Mouse (Mus musculus) ovary, adult 18-20 months (tissue): Measurements from ENCODE around the gene Odf2.

Experiments
- DNase-seq: peaks from one replicate; pipeline ENCODE4 v3.0.0; 2022; ENCODE audit warnings: low spot score, mixed read lengths

Odf2 gene

GRCm38 (mm10) chr2:29934906-29935599 is 46.0 kb downstream of the Odf2 start, which contains the start of gene Gle1:
Gle1 (plus strand) TSS chr2:29935426.
- DNase-seq: peak; percentile 91

- DNase-seq: no peak
These were observed 51.1 kb downstream of the Odf2 start for GRCm38 (mm10) chr2:29940073-29940472.

DNA sequence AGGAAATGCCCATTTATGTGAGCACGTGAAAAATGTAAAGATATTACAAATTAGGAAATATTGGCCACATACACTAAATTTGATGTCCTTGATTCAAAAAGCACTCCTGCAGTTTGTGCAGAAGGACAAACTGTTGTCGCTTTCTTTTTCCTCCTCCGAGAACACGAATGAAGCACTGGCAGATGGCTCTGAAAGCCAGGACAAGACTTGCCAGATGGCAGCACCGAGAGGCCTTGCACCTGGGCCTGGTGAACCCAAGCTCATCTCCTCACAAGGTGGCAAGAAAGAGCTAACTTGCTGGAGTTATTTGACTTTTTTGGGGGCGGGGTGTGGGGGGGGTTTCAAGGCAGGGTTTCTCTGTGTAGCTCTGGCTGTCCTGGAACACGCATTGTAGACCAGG is 51.8 kb downstream of the Odf2 start:
- DNase-seq: no peak

DNA sequence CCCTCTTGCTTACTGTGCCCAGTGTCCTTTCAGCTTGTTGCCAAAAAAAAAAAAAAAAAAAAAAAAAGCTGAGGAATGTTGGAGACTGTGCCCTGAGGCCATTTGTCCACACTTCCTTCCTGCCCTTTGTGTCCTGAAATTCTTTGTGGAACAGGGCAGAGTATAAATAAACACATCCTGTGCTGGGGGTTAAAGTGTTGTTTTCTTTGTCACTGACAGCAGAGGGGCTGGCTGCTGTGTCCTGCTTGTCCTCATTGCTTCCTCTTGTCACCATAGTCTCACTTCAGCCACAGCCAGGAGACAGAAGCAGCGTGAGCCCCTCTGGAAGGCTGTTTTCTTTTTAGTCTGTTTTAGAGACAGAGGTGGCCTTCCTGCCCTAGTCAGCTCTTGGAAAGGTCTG is 55.7 kb downstream of the Odf2 start:
- DNase-seq: no peak

GRCm38 (mm10) chr2:29948896-29949295 is 59.9 kb downstream of the Odf2 start:
- DNase-seq: no peak

- no peak for DNase-seq
These were observed 72.2 kb downstream of the Odf2 start for GRCm38 (mm10) chr2:29961246-29961645.

- peak; percentile 9 for DNase-seq
These were observed 75.6 kb downstream of the Odf2 start for GRCm38 (mm10) chr2:29964354-29965249.

DNA sequence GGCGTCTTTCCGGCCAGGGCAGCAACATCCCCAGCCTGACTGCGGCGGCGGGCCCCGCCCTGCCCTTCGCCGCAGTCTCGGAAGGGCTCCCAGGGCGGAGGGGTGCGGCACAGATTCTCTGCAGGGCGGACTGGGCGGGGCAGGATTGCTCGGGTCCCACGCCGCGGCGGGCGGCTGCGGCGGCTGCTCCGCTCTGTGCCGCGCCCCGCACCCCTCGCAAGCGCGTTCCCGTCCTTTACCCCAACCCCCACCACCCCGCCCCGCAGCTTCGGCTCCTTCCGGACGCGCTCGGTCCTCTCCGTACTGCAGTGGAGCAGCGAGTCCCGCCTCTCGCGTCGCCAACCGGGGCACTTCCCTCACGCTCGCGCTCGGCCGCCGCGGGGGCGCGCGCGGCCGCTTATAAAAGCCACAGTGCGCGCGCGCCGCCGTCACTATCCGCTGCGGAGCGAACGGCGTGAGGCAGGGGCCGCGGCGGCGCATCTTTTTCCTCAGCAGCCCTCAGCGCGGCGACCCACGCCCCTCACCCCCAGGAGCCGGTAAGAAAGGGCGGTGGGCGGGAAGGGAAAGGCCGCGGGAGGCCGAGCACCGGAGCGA is 76.3 kb downstream of the Odf2 start, which contains the start of gene Sptan1:
Gene Sptan1, plus strand, starts transcription at position 311 of the 594 bp plus-strand sequence.
- DNase-seq: peak; percentile 95

- peak; percentile 22 for DNase-seq
These were observed 76.9 kb downstream of the Odf2 start for GRCm38 (mm10) chr2:29965906-29966305.

- no peak for DNase-seq
These were observed 77.8 kb downstream of the Odf2 start for GRCm38 (mm10) chr2:29966826-29967225.

DNA sequence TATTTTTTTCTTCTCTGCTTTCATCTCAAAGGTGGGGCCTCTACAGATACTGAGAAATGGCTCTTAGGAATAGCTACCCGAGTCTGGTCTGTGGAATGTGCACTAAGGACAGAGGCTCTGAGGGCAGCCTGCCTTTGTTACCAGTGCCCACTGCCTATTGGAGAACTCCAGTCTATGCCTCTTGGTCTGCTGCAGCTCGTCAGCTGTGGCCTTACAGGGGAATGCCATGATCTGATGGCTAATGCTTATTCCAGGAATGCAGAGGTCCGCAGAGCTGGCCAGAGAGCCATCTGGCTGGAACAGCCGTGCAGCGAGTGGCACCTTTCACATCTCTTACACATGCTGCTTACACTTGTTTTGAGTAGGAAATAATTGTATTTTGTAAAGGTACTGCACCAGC is 78.7 kb downstream of the Odf2 start:
- no peak for DNase-seq

- DNase-seq: no peak
These were observed 79.6 kb downstream of the Odf2 start for GRCm38 (mm10) chr2:29968638-29969037.

GRCm38 (mm10) chr2:29971838-29972635 is 83.0 kb downstream of the Odf2 start:
- peak; percentile 57 for DNase-seq

- DNase-seq: no peak
These were observed 84.5 kb downstream of the Odf2 start for GRCm38 (mm10) chr2:29973525-29973924.

DNA sequence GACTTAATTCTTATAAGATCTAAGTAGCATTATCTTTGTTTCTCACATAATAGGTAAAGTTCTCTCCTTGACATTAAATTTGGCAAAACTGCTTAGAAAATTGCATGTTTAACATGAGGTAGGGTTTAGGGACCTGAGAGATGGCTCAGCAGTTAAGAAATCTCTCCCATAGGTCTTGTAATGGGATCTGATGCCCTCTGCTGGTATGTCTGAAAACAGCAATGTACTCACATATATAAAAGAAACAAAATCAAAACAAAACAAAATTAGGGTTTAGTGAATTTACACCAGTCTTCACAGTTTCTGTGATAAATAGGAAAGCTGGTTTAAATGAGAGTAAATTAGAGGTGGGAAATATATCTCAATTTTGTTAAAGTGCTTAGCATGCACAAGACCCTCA is 88.3 kb downstream of the Odf2 start:
- no peak for DNase-seq

DNA sequence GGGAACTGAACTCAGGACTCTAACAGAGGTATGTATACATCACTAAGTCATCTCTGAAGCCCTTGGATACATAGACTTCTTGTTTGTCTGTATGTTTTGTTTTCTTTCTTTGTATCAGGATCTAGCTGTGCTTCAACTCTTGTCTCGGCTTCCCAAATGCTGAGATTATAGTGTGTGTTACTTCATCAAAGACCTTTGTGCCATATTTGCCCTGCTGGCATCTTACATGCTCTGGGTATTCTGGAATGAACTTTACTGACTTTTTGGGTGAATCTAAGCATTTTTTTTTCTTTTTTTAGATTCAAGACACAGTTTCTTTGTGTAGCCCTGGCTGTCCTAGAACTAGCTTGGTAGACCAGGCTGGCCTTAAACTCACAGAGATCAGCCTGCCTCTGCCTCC is 91.6 kb downstream of the Odf2 start:
- DNase-seq: no peak
